Mouse (Mus musculus): ENCODE measurements around the gene Rad9a. TPM values are rescaled to one million over a fixed set of nuclear protein-coding genes. Genes with fewer than 3 reads are reported as not detected.

The Rad9a gene
- polyA plus RNA-seq, 1 experiment from 2014 or later: 19.9 TPM

DNA sequence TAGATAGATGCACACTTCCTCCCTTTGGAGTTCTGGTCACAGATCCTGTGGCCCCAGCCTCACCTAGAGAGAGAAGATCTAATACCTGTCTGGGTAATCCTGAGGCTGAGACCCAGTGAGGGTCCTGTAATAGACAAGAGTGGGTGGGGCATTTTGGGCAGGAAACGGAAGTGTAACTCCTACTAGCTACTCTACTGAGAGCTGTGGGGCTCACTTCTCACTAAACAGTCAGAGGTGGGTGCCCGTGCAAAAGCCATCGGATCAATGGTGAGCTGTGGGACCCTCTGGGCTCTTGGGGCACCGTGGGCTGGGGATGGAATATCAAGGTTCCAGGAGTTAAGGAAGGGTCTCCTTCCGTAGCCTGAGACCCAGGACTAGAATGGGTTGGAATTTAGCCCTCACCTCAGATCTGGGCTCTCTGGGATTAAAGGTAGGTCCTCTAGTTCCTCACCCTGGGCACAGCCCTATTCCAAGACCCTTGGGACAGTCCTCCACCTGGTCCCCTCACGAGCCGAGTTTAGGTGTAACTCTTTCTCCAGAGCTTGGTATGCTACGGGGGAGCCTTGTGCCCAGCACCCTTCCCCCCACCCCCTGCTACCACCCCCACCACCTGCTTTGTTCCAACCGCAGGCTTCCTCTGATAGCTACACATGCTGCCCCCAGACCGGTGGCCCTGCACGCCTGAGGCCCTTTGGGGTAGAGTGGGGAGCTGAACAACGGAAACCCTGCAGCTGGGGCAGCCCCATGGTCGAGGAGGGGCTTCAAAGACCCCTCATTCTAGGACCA, 46.8 kb downstream of the Rad9a start:
- Histone ChIP-seq H3K4me3 (ENCODE audit: low read length) (peak overlapping the region; percentile 32), H3K9me3 (replicated peaks; ENCODE audit: control insufficient read depth, low read length) (no peaks in the 10 kb centered on the region), H3K9ac (ENCODE audit: low read length) (peak overlapping the region; percentile 51), H3K4me1 (ENCODE audit: control insufficient read depth, insufficient read depth, low read length) (peaks cover 6% of the 10 kb centered on the region), H3K27ac (ENCODE audit: low read length) (peak overlapping the region; percentile 41), H3K36me3 (ENCODE audit: control insufficient read depth, insufficient read depth) (peaks cover 28% of the 10 kb centered on the region), H3K27me3 (ENCODE audit: control insufficient read depth, insufficient read depth, low read length) (no peaks in the 10 kb centered on the region), H3K4me2 (ENCODE audit: low read depth, low read length) (0 out of 2 replicates have a peak overlapping the region, but pooled peaks have one; percentile 5)
- 63% methylated on average over 13 of the region's 13 CpGs for WGBS
- no peak for ATAC-seq (replicated peaks; ENCODE audit: extremely low read depth, insufficient read depth, low FRiP score)

- Histone ChIP-seq H3K4me1 (ENCODE audit: control insufficient read depth, insufficient read depth, low read length) (peaks cover 12% of the 10 kb centered on the region), H3K4me3 (ENCODE audit: low read length) (no peak within 1 kb of the TSS; the same call in 1 of the 2 replicates), H3K36me3 (ENCODE audit: control insufficient read depth, insufficient read depth) (peaks cover 20% of the 10 kb centered on the region), H3K27ac (ENCODE audit: low read length) (no peak within 1 kb of the TSS), H3K4me2 (ENCODE audit: low read depth, low read length) (no peak within 1 kb of the TSS), H3K9me3 (replicated peaks; ENCODE audit: control insufficient read depth, low read length) (no peaks in the 10 kb centered on the region), H3K9ac (ENCODE audit: low read length) (no peak within 1 kb of the TSS), H3K27me3 (ENCODE audit: control insufficient read depth, insufficient read depth, low read length) (no peaks in the 10 kb centered on the region)
- no peak for ATAC-seq (replicated peaks; ENCODE audit: extremely low read depth, insufficient read depth, low FRiP score)
- 56% methylated on average over 11 of the region's 11 CpGs for WGBS
Observed at GRCm38 (mm10) chr19:4153232-4153654, 48.2 kb downstream of the Rad9a start, which contains the start of gene Ptprcap. Ptprcap (plus strand) TSS chr19:4153604.

DNA sequence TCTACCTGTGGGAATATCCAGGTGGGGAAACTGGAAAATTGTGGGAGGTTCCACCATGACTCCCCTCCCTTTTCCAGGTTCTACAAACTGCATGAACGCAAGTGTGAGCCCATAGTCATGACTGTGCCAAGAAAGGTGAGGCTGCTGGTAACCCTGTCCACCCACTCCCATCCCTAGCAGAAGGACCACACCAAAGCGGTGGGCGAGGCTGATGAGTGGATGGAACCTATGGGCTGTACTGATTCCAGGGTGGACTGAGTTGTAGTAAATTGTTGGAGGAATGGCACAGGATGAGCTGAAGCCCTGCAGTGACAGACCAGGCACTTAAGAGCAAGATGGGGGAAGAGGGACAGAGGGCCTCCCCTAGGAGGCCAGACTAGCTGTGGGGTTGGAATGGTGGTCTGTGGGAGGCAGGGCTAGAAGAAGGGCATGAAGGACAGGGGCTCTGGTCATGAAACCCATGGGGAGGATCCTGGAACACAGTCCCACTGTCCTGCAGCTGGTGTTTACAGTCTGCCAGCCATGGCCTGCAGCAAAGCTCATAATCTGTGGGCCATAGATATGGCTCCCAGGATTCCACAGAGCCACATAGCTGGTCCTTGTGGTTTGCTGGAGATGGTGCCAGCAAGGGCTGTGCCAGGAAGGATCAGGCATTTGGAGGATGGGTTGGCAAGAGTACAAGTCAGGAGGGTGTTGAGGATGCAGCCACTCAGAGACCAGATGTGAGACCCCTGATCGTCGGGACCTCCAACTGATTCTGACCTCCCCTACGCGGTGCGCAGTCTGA, 48.8 kb downstream of the Rad9a start:
- Histone ChIP-seq H3K4me1 (ENCODE audit: control insufficient read depth, insufficient read depth, low read length) (peaks cover 12% of the 10 kb centered on the region), H3K9me3 (replicated peaks; ENCODE audit: control insufficient read depth, low read length) (no peaks in the 10 kb centered on the region), H3K27ac (ENCODE audit: low read length) (no peak overlapping the region), H3K9ac (ENCODE audit: low read length) (no peak overlapping the region), H3K27me3 (ENCODE audit: control insufficient read depth, insufficient read depth, low read length) (no peaks in the 10 kb centered on the region), H3K36me3 (ENCODE audit: control insufficient read depth, insufficient read depth) (peaks cover 19% of the 10 kb centered on the region), H3K4me2 (ENCODE audit: low read depth, low read length) (no peak overlapping the region), H3K4me3 (ENCODE audit: low read length) (no peak overlapping the region)
- no peak for ATAC-seq (replicated peaks; ENCODE audit: extremely low read depth, insufficient read depth, low FRiP score)
- 87% methylated on average over 8 of the region's 8 CpGs for WGBS

DNA sequence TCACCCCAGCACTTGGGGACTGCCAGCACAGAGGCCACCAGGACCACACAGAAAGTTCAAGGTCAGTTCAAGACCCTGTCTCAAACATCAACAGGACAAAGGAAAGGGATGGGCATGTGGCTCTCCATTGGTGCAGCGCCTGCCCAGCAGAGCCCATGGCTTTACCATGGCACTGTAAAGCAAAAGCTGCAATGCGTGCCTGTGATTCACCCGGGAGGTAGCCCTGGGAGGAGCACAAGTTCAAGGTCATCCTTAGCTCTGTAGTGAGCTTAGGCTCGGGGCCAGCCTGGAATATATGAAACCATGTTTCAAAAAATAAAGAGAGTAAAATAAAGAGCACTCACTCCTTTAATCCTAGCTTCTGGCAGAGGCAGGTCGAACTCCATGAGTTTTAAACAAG, 49.6 kb downstream of the Rad9a start:
- Histone ChIP-seq H3K9ac (ENCODE audit: low read length) (no peak overlapping the region), H3K4me3 (ENCODE audit: low read length) (no peak overlapping the region), H3K4me1 (ENCODE audit: control insufficient read depth, insufficient read depth, low read length) (peaks cover 12% of the 10 kb centered on the region), H3K9me3 (replicated peaks; ENCODE audit: control insufficient read depth, low read length) (no peaks in the 10 kb centered on the region), H3K4me2 (ENCODE audit: low read depth, low read length) (no peak overlapping the region), H3K36me3 (ENCODE audit: control insufficient read depth, insufficient read depth) (peaks cover 14% of the 10 kb centered on the region), H3K27me3 (ENCODE audit: control insufficient read depth, insufficient read depth, low read length) (no peaks in the 10 kb centered on the region), H3K27ac (ENCODE audit: low read length) (no peak overlapping the region)
- 86% methylated on average over 5 of the region's 5 CpGs for WGBS
- ATAC-seq (replicated peaks; ENCODE audit: extremely low read depth, insufficient read depth, low FRiP score): no peak

- 92% methylated on average over 4 of the region's 5 CpGs for WGBS
- Histone ChIP-seq H3K4me1 (ENCODE audit: control insufficient read depth, insufficient read depth, low read length) (peaks cover 12% of the 10 kb centered on the region), H3K27me3 (ENCODE audit: control insufficient read depth, insufficient read depth, low read length) (no peaks in the 10 kb centered on the region), H3K4me2 (ENCODE audit: low read depth, low read length) (no peak overlapping the region), H3K9ac (ENCODE audit: low read length) (no peak overlapping the region), H3K36me3 (ENCODE audit: control insufficient read depth, insufficient read depth) (peaks cover 12% of the 10 kb centered on the region), H3K4me3 (ENCODE audit: low read length) (no peak overlapping the region), H3K27ac (ENCODE audit: low read length) (no peak overlapping the region), H3K9me3 (replicated peaks; ENCODE audit: control insufficient read depth, low read length) (no peaks in the 10 kb centered on the region)
- ATAC-seq (replicated peaks; ENCODE audit: extremely low read depth, insufficient read depth, low FRiP score): no peak
Observed at GRCm38 (mm10) chr19:4151488-4151860, 50.0 kb downstream of the Rad9a start.

- no peaks in the 10 kb centered on the region for H3K27me3 ChIP-seq (ENCODE audit: control insufficient read depth, insufficient read depth, low read length)
- H3K36me3 ChIP-seq (ENCODE audit: control insufficient read depth, insufficient read depth): peaks cover 12% of the 10 kb centered on the region
- H3K9me3 ChIP-seq (replicated peaks; ENCODE audit: control insufficient read depth, low read length): no peaks in the 10 kb centered on the region; the same call in 1 of the 2 replicates
- no peak overlapping the region for H3K4me2 ChIP-seq (ENCODE audit: low read depth, low read length)
- peaks cover 12% of the 10 kb centered on the region for H3K4me1 ChIP-seq (ENCODE audit: control insufficient read depth, insufficient read depth, low read length)
- no peak overlapping the region for H3K9ac ChIP-seq (ENCODE audit: low read length)
- H3K4me3 ChIP-seq (ENCODE audit: low read length): no peak overlapping the region
- ATAC-seq (replicated peaks; ENCODE audit: extremely low read depth, insufficient read depth, low FRiP score): no peak
- H3K27ac ChIP-seq (ENCODE audit: low read length): no peak overlapping the region
- 86% methylated on average over 22 of the region's 22 CpGs for WGBS
Observed at GRCm38 (mm10) chr19:4150567-4151487, 50.6 kb downstream of the Rad9a start.

- Histone ChIP-seq H3K27ac (ENCODE audit: low read length) (no peak overlapping the region), H3K36me3 (ENCODE audit: control insufficient read depth, insufficient read depth) (peaks cover 12% of the 10 kb centered on the region), H3K4me2 (ENCODE audit: low read depth, low read length) (peak overlapping the region; percentile 76), H3K4me1 (ENCODE audit: control insufficient read depth, insufficient read depth, low read length) (peaks cover 12% of the 10 kb centered on the region), H3K27me3 (ENCODE audit: control insufficient read depth, insufficient read depth, low read length) (no peaks in the 10 kb centered on the region), H3K9ac (ENCODE audit: low read length) (no peak overlapping the region), H3K9me3 (replicated peaks; ENCODE audit: control insufficient read depth, low read length) (no peaks in the 10 kb centered on the region; the same call in 1 of the 2 replicates), H3K4me3 (ENCODE audit: low read length) (peak overlapping the region; percentile 83)
- 87% methylated on average over 17 of the region's 17 CpGs for WGBS
- ATAC-seq (replicated peaks; ENCODE audit: extremely low read depth, insufficient read depth, low FRiP score): no peak
Observed at GRCm38 (mm10) chr19:4149764-4150461, 51.5 kb downstream of the Rad9a start.

GRCm38 (mm10) chr19:4149283-4149682, 52.2 kb downstream of the Rad9a start:
- no peaks in the 10 kb centered on the region; the same call in 1 of the 2 replicates for H3K9me3 ChIP-seq (replicated peaks; ENCODE audit: control insufficient read depth, low read length)
- H3K4me1 ChIP-seq (ENCODE audit: control insufficient read depth, insufficient read depth, low read length): peaks cover 12% of the 10 kb centered on the region
- H3K27me3 ChIP-seq (ENCODE audit: control insufficient read depth, insufficient read depth, low read length): no peaks in the 10 kb centered on the region
- peaks cover 12% of the 10 kb centered on the region for H3K36me3 ChIP-seq (ENCODE audit: control insufficient read depth, insufficient read depth)
- peak overlapping the region; percentile 95 for H3K9ac ChIP-seq (ENCODE audit: low read length)
- peak overlapping the region; percentile 83 for H3K4me3 ChIP-seq (ENCODE audit: low read length)
- no peak for ATAC-seq (replicated peaks; ENCODE audit: extremely low read depth, insufficient read depth, low FRiP score)
- WGBS: 80% methylated on average over 11 of the region's 11 CpGs
- H3K4me2 ChIP-seq (ENCODE audit: low read depth, low read length): peak overlapping the region; percentile 76
- H3K27ac ChIP-seq (ENCODE audit: low read length): peak overlapping the region; percentile 82; the same call in 1 of the 2 replicates

Measured in heart, embryonic 16.5 days (tissue).